Mouse (Mus musculus) heart, adult 2 months (tissue): ENCODE measurements around the gene Olfr1135. TPM values are rescaled to one million over a fixed set of nuclear protein-coding genes. Genes with fewer than 3 reads are reported as not detected.

Source experiments
- DNase-seq, 2 experiments: peaks; one replicate each; pipeline ENCODE4 v3.0.0; 2021
- H3K27ac ChIP-seq: fragments of 200-600 bp; 2 replicates; pipeline ENCODE4 v1.8.1; 2022
- H3K27me3 ChIP-seq: fragments of 200-500 bp; 2 replicates; pipeline ENCODE4 v1.6.1; 2012; ENCODE audit warnings: mild to moderate bottlenecking, low read length, inconsistent platforms, mixed read lengths; ENCODE audit not compliant: control insufficient read depth, insufficient read depth
- H3K36me3 ChIP-seq: fragments of 200-500 bp; 2 replicates; pipeline ENCODE4 v1.6.1; 2012; ENCODE audit warnings: low read length, inconsistent platforms; ENCODE audit not compliant: control insufficient read depth, insufficient read depth
- H3K4me1 ChIP-seq: fragments of 200-500 bp; 2 replicates; pipeline ENCODE4 v1.6.1; 2011; ENCODE audit warnings: low read length; ENCODE audit not compliant: control insufficient read depth, insufficient read depth
- H3K4me3 ChIP-seq: fragments of 200-600 bp; 2 replicates; pipeline ENCODE4 v1.8.1; 2022
- H3K79me2 ChIP-seq: fragments of 200-500 bp; replicated peaks from 2 replicates; pipeline ENCODE4 v1.6.1; 2012; ENCODE audit warnings: mild to moderate bottlenecking, inconsistent platforms, low read length, moderate library complexity, mixed read lengths; ENCODE audit not compliant: control insufficient read depth, insufficient read depth
- H3K9ac ChIP-seq: fragments of 200-500 bp; 2 replicates; pipeline ENCODE4 v1.6.1; 2012; ENCODE audit warnings: low read depth, mild to moderate bottlenecking, control low read depth, inconsistent platforms, low read length, mixed read lengths
- CTCF ChIP-seq: fragments of 200-600 bp; IDR thresholded peaks from 2 replicates; pipeline ENCODE4 v1.8.1; 2022; ENCODE audit warnings: antibody characterized with exemption, mild to moderate bottlenecking, moderate library complexity
- EP300 ChIP-seq: fragments of 200-500 bp; IDR thresholded peaks from 2 replicates; pipeline ENCODE4 v1.6.1; 2011; ENCODE audit warnings: low read depth, low read length, control low read depth; ENCODE audit not compliant: insufficient read depth
- POLR2A ChIP-seq: fragments of 200-500 bp; IDR thresholded peaks from 2 replicates; pipeline ENCODE4 v1.6.1; 2011; ENCODE audit warnings: mild to moderate bottlenecking, low read depth, low read length, control low read depth; ENCODE audit not compliant: insufficient read depth
- WGBS: fragments of 180-500 bp; shearing (Covaris S2); methylation state at CpG from one replicate; pipeline ENCODE4 v1.1.7; 2018; 5-methylcytosine and 5-hydroxymethylcytosine counted together
- intact Hi-C: fragments of 180-260 bp; cut with DNase I; formaldehyde crosslinking; loops from one replicate; pipeline ENCODE4 v1.15.1; 2025
- polyA plus RNA-seq: library from polyadenylated mRNA; depleted of rRNA; stranded (reverse); fragments of >200 nt; gene quantifications from 2 replicates; pipeline ENCODE4 v1.2.3, GENCODE M21; 2012; rRNA removed
- total RNA-seq, 2 experiments: library from RNA; stranded (reverse); gene quantifications; 2 replicates each; pipeline ENCODE4 v1.2.3; 2021

Gene Olfr1135
- total and polyA plus RNA-seq, 3 experiments: not detected

DNA sequence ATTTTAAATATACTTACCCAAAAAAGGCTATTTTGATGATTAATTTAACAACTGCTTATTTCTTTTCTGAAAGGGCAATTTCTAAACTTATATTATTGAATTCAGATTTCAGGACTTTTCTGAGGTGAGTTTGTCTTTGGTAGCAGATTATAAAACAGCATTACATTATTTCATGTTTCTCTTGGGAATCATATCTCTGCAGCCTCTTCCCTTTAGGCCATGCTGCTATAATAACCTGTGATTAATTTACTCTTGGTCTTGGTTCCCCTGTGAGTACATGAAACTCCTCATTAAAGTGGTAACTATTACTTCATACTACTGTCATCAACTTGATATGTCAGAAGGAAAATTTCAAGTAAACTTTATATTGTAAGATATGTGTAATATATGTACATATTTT, 36.0 kb downstream of the Olfr1135 start, which contains the start of gene Olfr1132:
Gene Olfr1132, minus strand, starts transcription at position 101 of the 400 bp plus-strand sequence.
- Histone ChIP-seq H3K9ac (no peak within 1 kb of the TSS), H3K27ac (no peak within 1 kb of the TSS), H3K4me1 (no peaks in the 10 kb centered on the region), H3K36me3 (no peaks in the 10 kb centered on the region), H3K4me3 (no peak within 1 kb of the TSS), H3K27me3 (no peaks in the 10 kb centered on the region), H3K79me2 (no peaks in the 10 kb centered on the region)
- TF ChIP-seq EP300 (no peak), POLR2A (no peak), CTCF (no peak)
- intact Hi-C loops: no loop called here
- DNase-seq: no peak

- no peak within 1 kb of the TSS for H3K27ac ChIP-seq
- H3K79me2 ChIP-seq: no peaks in the 10 kb centered on the region
- TF ChIP-seq POLR2A (no peak), CTCF (no peak), EP300 (no peak)
- intact Hi-C loops: no loop called here
- H3K4me1 ChIP-seq: no peaks in the 10 kb centered on the region
- no peaks in the 10 kb centered on the region for H3K27me3 ChIP-seq
- no peaks in the 10 kb centered on the region for H3K36me3 ChIP-seq
- 44% methylated on average over 3 of the region's 3 CpGs for WGBS
- H3K9ac ChIP-seq: no peak within 1 kb of the TSS
- no peak for DNase-seq
- H3K4me3 ChIP-seq: no peak within 1 kb of the TSS
Observed at GRCm38 (mm10) chr2:87626804-87627203, 46.7 kb downstream of the Olfr1135 start, which contains the start of gene Olfr1131. Gene Olfr1131 (plus strand): TSS chr2:87627104.

Other genes starting within 250 kb of the Olfr1135 start
- gene Olfr1124, start 243.4 kb downstream of the Olfr1135 start, total RNA-seq: not detected
- not detected in 2 replicates for gene Olfr1124, start 243.4 kb downstream of the Olfr1135 start, polyA plus RNA-seq
- gene Olfr1126, start 219.7 kb downstream of the Olfr1135 start, total RNA-seq: not detected
- gene Olfr1126, start 219.7 kb downstream of the Olfr1135 start, polyA plus RNA-seq: not detected in 2 replicates
- not detected for gene Pramel7, start 176.6 kb downstream of the Olfr1135 start, total RNA-seq
- gene Pramel7, start 176.6 kb downstream of the Olfr1135 start, polyA plus RNA-seq: not detected in 2 replicates
- gene Pramel6, start 167.1 kb downstream of the Olfr1135 start, total RNA-seq: not detected
- gene Pramel6, start 167.1 kb downstream of the Olfr1135 start, polyA plus RNA-seq: not detected in 2 replicates
- gene Olfr153, start 141.9 kb downstream of the Olfr1135 start, total RNA-seq: not detected
- 0.08 TPM in 1 of 2 replicates, not detected in the other for gene Olfr153, start 141.9 kb downstream of the Olfr1135 start, polyA plus RNA-seq
- gene Olfr1128, start 128.1 kb downstream of the Olfr1135 start, total RNA-seq: not detected
- gene Olfr1128, start 128.1 kb downstream of the Olfr1135 start, polyA plus RNA-seq: not detected in 2 replicates
- not detected for gene Olfr1129, start 99.8 kb downstream of the Olfr1135 start, total RNA-seq
- not detected in 2 replicates for gene Olfr1129, start 99.8 kb downstream of the Olfr1135 start, polyA plus RNA-seq
- gene Olfr1130, start 67.5 kb downstream of the Olfr1135 start, total RNA-seq: not detected
- gene Olfr1130, start 67.5 kb downstream of the Olfr1135 start, polyA plus RNA-seq: not detected in 2 replicates
- gene Olfr1131, start 46.6 kb downstream of the Olfr1135 start, total RNA-seq: not detected
- gene Olfr1131, start 46.6 kb downstream of the Olfr1135 start, polyA plus RNA-seq: not detected in 2 replicates
- not detected for gene Olfr1132, start 36.1 kb downstream of the Olfr1135 start, total RNA-seq
- gene Olfr1132, start 36.1 kb downstream of the Olfr1135 start, polyA plus RNA-seq: not detected in 2 replicates
- not detected for gene Olfr1133, start 26.3 kb downstream of the Olfr1135 start, total RNA-seq
- gene Olfr1133, start 26.3 kb downstream of the Olfr1135 start, polyA plus RNA-seq: not detected in 2 replicates
- gene Olfr1134, start 15.2 kb downstream of the Olfr1135 start, total RNA-seq: not detected
- gene Olfr1134, start 15.2 kb downstream of the Olfr1135 start, polyA plus RNA-seq: not detected in 2 replicates
- not detected for gene Olfr1136, start 20.3 kb upstream of the Olfr1135 start, total RNA-seq
- not detected in 2 replicates for gene Olfr1136, start 20.3 kb upstream of the Olfr1135 start, polyA plus RNA-seq
- gene Olfr1137, start 39.5 kb upstream of the Olfr1135 start, total RNA-seq: not detected
- gene Olfr1137, start 39.5 kb upstream of the Olfr1135 start, polyA plus RNA-seq: not detected in 2 replicates
- not detected for gene Olfr1138, start 66.3 kb upstream of the Olfr1135 start, total RNA-seq
- not detected in 2 replicates for gene Olfr1138, start 66.3 kb upstream of the Olfr1135 start, polyA plus RNA-seq
- not detected for gene Olfr1140, start 70.1 kb upstream of the Olfr1135 start, total RNA-seq
- gene Olfr1140, start 70.1 kb upstream of the Olfr1135 start, polyA plus RNA-seq: not detected in 2 replicates
- not detected for gene Olfr1141, start 80.3 kb upstream of the Olfr1135 start, total RNA-seq
- gene Olfr1141, start 80.3 kb upstream of the Olfr1135 start, polyA plus RNA-seq: not detected in 2 replicates
- not detected for gene Olfr152, start 105.8 kb upstream of the Olfr1135 start, total RNA-seq
- gene Olfr152, start 105.8 kb upstream of the Olfr1135 start, polyA plus RNA-seq: not detected in 2 replicates
- not detected for gene Olfr1143, start 126.9 kb upstream of the Olfr1135 start, total RNA-seq
- not detected in 2 replicates for gene Olfr1143, start 126.9 kb upstream of the Olfr1135 start, polyA plus RNA-seq
- gene Olfr1145, start 136.2 kb upstream of the Olfr1135 start, total RNA-seq: not detected
- not detected in 2 replicates for gene Olfr1145, start 136.2 kb upstream of the Olfr1135 start, polyA plus RNA-seq
- not detected for gene Olfr1148, start 156.9 kb upstream of the Olfr1135 start, total RNA-seq
- gene Olfr1148, start 156.9 kb upstream of the Olfr1135 start, polyA plus RNA-seq: not detected in 2 replicates
- gene Olfr1150-ps1, start 170.3 kb upstream of the Olfr1135 start, total RNA-seq: not detected
- gene Olfr1150-ps1, start 170.3 kb upstream of the Olfr1135 start, polyA plus RNA-seq: not detected in 2 replicates
- gene Olfr1151, start 182.2 kb upstream of the Olfr1135 start, total RNA-seq: not detected
- gene Olfr1151, start 182.2 kb upstream of the Olfr1135 start, polyA plus RNA-seq: not detected in 2 replicates
- not detected for gene Olfr1152, start 192.8 kb upstream of the Olfr1135 start, total RNA-seq
- not detected in 2 replicates for gene Olfr1152, start 192.8 kb upstream of the Olfr1135 start, polyA plus RNA-seq
- gene Olfr1153, start 221.3 kb upstream of the Olfr1135 start, total RNA-seq: not detected
- not detected in 2 replicates for gene Olfr1153, start 221.3 kb upstream of the Olfr1135 start, polyA plus RNA-seq
- not detected for gene Olfr1154, start 231.5 kb upstream of the Olfr1135 start, total RNA-seq
- not detected in 2 replicates for gene Olfr1154, start 231.5 kb upstream of the Olfr1135 start, polyA plus RNA-seq